Mouse (Mus musculus): ENCODE measurements around the gene Hoxa4.

Hoxa4 gene

DNA sequence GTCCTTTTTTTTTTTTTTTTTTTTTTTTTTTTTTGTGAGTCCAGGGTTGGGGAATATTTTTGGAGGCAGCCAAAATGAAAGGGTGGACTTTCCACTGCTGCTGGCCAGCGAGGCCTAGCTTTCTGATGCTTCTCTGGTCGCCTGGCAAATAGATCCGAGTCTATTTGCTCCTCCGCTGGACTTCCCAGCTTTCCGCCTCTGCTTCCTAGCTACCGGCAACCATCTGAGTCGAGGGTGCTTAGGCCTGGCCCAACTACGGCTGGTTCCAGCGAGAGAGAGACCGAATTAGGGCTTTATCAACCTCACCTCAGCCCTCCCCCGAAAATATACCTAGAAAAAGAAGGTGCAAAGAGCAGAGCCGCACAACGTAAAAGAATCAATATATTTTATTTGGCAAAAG is 31.2 kb upstream of the Hoxa4 start:
- no peak for TF ChIP-seq GATA4 (IDR thresholded peaks at IDR 0.05; ENCODE audit: insufficient replicate concordance, low read length)

DNA sequence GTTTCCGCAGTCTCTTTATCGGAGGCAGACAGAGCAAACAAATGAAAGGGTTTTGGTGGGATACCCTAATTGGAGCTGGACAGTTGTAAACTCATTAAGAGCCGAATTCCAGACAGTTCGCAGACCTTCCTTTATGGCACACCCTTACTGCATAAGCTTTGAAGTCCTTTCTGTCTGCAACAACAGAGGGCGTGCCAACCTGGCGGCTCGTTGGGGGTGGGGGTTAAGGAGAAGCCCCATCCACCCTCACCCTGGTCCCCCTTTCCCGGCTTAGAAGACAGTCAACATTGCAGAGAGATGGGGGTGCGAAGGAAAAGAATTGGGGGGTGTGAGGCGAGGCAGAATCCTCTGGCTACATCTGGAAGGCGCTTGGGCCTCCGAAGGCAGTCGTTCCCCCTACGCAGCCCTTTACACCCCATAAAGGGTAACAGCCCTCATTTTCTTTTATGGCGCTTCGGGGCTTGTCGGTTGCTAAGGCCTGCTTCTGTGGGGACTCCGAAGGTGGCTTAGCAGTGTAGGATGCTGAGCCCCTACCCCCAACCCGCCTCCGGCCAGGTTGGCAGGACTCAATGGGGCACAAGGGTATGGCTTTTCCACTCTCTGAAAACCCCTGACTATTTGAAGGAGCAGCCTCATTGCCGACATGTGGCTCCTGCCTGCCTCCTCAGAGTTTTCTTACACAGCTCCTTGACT is 30.6 kb upstream of the Hoxa4 start:
- no peak for TF ChIP-seq GATA4 (IDR thresholded peaks at IDR 0.05; ENCODE audit: insufficient replicate concordance, low read length)

DNA sequence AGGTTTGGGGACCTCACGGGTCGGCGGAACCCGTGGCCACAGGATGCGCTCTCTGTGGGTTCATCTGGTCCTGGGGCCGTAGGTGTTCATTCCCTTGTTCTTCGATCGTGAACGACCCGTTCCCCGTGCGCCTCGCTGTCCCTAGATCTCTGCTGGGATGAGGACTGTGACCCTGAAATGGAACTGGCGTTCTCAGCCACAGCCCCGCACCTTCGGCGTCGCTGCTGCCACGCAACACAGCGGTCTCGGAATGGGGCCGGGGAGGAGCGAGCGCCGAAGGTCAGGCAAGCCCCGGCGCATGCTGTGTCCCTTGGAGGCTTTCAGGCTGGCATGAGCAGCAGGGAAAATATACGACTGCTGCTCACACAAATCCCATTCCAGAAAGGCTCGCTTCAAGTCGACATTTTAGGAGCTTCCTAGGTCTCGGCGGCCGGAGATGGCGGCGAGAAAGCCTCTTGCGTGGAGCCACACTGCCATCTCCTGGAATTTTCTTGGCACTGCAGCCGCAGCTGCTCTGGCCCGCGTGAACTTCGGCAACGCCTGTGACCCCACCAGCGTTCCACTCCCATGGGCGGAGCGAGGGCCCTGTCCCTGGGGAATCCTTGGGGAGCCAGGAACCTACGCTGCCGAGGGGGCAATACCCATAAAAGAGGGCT is 29.9 kb upstream of the Hoxa4 start, which contains the start of gene Hoxa7:
Gene Hoxa7 (minus strand): TSS at position 518 of the 656 bp plus-strand sequence.
- TF ChIP-seq GATA4 (IDR thresholded peaks at IDR 0.05; ENCODE audit: insufficient replicate concordance, low read length) = no peak

DNA sequence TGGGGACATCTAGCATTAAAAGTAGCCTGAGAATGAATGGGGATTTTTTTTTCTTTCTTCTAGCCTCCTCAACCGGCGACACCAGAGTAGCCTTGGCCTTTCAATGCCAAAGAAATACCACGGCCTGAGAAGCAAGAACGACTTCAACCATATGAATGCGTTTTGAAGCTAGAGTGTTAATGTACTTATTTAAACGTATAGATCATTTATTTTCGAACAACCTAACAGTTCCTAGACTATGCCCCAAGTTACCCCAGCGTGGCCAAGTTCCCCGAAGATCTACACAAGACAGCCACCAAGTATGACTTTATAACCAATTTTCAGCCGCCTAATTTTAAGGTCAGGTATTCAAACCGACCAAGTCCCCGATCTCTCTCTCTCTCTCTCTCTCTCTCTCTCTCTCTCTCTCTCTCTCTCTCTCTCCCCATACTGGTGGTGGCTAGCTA is 29.3 kb upstream of the Hoxa4 start:
- no peak for TF ChIP-seq GATA4 (IDR thresholded peaks at IDR 0.05; ENCODE audit: insufficient replicate concordance, low read length)

DNA sequence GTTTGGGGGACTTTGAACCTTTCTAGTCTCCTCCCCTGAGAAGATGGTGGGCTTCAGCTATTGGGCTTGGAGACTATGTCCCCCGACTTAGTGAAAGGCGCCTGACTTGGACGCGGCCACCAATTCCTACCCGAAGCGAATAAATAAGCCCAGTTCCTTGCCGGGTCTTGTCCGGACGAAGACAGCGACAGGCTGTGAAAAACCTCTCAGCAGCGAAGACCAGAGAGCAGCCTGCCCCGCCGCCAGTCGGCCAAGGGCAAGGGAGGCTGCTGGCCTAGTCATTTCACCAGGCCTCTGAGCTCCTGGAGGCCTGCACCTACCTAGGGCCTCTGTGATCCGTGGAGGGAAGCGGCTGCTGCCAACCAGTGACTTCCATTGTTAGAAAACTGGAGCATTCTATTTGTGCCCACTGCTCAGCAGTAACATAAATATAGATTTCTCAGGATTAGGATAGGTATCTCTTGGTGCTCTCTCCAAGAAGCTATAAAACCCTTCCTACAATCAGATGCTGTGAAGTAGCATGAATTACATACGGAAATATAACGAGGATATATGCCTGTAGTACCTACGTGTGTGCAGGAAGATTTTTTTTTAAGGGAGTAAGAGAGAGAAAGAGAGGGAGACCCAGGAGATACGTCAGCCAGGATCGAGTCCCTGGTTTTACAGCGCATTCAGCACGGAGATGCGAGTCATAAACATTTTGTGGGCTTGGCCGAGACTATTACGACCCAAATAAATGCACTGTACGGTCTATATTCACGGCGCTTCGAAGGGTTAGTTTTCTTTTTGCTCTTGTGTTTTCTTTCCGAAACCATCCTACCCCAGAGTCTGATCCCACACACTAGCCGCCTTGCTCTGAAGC is 28.7 kb upstream of the Hoxa4 start:
- TF ChIP-seq GATA4 (IDR thresholded peaks at IDR 0.05; ENCODE audit: insufficient replicate concordance, low read length) = no peak

DNA sequence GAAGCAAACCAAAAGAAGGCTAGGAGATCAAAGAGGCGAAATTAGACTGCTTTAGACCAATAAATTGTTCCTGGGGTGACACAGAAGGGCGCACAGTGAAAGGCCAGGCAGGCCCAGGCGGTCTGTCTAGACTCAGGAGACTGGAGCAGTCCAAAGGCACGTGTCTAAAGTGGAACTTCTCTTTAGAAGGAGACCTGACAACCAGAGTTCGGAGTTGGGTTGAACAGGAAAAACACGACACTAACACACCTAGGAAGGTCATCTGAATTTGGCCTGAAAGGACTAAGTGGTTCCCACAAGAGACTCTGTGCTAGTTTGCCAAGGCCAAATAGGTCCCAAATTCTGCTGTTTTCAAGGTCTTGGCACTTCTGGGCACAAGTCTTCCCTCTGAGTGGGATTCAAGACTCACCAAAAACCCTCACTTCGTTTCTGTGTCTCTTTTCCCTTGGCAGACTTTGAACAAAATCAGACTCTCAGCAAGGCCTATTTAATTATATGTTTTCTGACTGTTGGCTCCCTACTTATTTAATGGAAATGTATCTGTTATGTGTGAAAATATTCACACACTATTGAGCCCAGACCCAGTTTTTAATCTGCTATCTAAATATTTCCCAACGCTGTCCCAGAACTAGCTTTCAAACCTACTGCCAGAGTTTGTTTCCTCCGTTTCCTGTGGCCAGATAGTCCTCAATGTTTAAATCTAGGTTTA is 27.8 kb upstream of the Hoxa4 start:
- no peak for TF ChIP-seq GATA4 (IDR thresholded peaks at IDR 0.05; ENCODE audit: insufficient replicate concordance, low read length)

DNA sequence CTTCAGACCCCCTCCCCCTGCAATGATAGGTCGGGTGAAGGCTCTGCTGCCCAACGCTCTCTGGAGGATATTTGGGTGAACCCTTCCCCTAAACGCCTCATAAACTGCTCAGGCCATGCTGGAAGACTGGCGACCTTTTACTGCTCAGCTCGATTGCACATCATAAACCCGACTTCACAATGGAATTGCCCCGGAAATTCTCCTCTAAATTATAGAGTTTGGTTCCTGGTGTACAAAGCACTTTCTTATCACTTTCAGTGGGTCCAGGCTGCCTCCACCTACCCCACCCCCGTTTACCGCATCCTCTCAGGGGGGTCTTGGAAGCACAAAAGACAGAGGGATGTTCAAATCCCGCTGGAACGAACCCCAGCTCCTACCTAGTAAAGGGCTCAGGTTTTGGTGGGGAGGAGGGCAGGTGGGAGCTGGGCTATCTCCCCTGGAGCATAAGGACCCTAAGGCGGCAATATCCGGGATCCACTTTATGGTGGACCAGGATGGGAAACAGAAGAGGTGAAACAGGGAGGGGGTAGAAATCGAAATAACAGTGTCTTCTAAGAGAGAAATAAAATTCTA is 27.2 kb upstream of the Hoxa4 start:
- TF ChIP-seq GATA4 (IDR thresholded peaks at IDR 0.05; ENCODE audit: insufficient replicate concordance, low read length) = no peak

DNA sequence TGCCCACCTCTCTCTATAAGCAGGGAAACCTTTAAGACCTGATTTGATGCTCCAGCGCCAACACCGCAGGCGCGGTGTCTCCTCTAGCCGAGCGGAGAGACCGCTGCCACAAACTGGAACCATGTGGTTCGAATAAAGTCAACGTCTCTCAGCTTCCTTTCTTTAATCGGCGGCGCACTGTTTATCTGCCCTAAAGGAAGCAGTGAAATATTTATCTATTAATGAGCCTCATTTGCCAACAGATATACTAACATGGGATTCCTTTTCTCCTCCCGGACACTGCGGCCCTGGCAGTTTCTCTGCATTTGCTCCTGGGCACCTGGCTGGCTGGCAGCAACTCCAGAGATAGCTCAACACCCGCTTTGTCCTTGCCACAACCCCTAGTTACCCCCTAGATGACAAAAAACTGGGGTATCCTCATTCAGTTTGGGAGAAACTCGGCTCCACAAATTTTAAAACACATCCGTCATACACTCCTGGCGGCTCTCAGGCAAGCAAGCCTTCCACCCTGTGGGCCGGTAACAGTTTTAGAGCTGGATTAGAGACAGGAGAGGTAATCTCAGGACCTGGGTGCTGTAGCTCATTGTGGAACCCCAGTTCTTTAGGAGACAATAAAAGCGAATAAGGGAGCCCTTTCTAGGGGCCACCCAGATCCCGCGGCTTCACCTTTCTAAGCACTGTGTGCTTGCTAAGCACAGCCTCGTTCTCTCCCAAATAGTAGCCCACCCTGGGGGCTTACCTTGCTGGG is 26.5 kb upstream of the Hoxa4 start:
- no peak; the same call in 1 of the 2 replicates for TF ChIP-seq GATA4 (IDR thresholded peaks at IDR 0.05; ENCODE audit: insufficient replicate concordance, low read length)

GRCm38 (mm10) chr6:52217459-52217768 is 25.9 kb upstream of the Hoxa4 start:
- no peak for TF ChIP-seq GATA4 (IDR thresholded peaks at IDR 0.05; ENCODE audit: insufficient replicate concordance, low read length)

DNA sequence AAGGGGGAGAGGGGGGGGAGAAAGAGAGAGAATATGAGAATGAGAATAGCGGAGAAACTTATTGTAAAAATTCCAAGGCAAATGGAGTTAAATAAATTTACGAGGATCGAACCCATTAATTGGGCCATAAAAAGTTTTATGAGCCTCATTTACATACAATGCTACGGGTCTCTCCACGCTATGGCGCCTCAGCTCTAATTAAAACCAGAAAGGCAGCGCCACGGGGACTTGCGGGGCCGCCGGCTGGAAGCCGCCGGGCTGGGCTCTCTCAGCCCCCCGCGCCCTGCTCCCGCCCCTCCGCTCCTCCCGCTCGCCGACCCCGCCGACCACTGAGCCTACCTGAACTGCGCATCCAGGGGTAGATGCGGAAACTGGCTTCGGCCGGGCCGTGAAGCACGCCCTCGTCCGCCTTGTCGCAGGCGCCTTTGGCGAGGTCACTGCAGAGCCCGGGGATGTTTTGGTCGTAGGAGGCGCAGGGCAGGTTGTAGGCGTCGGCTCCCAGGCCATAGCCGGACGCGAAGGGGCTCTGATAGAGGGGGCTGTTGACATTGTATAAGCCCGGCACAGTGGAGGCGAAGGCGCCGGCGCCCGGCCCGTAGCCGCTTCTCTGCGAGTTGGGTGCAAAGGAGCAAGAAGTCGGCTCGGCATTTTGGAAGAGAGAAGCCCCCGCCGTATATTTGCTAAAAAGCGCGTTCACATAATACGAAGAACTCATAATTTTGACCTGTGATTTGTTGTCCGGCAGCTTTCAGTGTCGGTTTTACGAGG is 25.3 kb upstream of the Hoxa4 start:
- TF ChIP-seq GATA4 (IDR thresholded peaks at IDR 0.05; ENCODE audit: insufficient replicate concordance, low read length) = no peak

- no peak for TF ChIP-seq GATA4 (IDR thresholded peaks at IDR 0.05; ENCODE audit: insufficient replicate concordance, low read length)
These were observed 24.4 kb upstream of the Hoxa4 start for GRCm38 (mm10) chr6:52215771-52216535.

- TF ChIP-seq GATA4 (IDR thresholded peaks at IDR 0.05; ENCODE audit: insufficient replicate concordance, low read length) = no peak
These were observed 23.5 kb upstream of the Hoxa4 start for GRCm38 (mm10) chr6:52215070-52215469.

DNA sequence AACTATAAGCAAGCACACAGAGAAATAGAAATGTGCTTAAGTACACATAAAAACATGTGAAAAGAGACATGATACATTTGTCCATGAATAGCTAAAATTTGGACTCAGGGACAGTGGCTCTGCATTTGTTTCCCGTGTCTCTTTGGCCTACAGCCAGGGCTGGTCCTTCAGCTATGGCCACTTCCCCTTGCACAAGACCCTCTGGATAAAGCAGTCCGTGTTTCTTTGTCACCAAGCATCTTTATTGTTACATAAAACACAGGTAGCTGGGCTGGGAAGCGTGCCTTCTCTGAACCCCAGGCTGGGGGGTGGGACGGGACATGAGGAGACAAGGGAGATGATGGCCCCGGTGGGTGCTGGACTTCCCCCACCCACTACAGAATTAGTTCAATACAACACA is 22.7 kb upstream of the Hoxa4 start:
- TF ChIP-seq GATA4 (IDR thresholded peaks at IDR 0.05; ENCODE audit: insufficient replicate concordance, low read length) = no peak

All from liver, adult (tissue).